Mouse (Mus musculus): ENCODE data around the gene Gm11985. TPM values are rescaled to one million over a fixed set of nuclear protein-coding genes. Genes with fewer than 3 reads are reported as not detected.

Gene Gm11985
- polyA plus RNA-seq (2012; rRNA removed; ENCODE audit: low replicate concordance) = not detected in 2 replicates

GRCm38 (mm10) chr11:7188469-7188868 lies at the start of gene Gm11985:
Gm11985 (minus strand) TSS chr11:7188569.

DNA sequence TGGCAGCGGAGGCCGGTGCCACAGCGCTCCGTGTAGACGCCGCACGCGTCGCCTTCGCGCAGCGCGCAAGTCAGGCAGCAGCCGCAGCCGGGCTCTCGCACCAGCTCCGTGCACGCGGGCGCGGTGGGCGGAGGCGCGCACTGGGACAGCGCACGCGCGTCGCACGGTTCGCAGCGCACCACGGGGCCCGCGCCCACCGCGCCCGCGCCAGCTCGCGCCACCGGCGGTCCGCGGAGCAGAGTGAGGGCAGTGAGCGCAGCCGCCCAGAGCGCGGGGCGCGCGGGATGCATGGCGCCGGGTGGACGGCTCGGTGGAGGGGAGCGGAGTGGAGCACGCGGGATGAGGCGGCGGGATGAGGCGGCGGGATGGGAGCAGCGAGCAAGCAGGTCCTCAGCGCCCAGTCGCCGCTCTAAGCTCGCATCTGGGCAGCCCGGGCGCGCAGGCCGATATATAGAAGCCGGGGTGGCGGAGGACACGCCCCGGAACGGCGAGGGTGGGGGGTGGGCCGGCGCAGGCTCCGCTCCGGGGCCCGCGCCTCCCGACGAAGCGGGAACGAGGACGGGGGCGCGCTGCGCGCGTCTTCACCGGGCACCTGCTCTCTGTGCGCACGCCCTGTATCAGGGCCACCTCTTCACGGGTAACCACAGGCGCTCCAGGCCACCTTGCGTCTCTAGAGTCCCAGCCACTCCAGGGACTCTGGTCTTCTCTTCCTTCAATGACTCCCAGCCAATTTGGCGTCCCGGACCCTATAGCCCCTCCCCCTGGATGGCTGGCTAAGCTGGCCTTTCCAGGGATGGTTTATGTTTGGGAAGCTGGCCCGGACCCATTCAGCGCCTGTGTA lies 25.4 kb upstream of the Gm11985 start, which contains the start of gene Igfbp3:
Gene Igfbp3 (minus strand): TSS at position 423 of the 841 bp plus-strand sequence.

GRCm38 (mm10) chr11:7197491-7197941 lies 9.1 kb upstream of the Gm11985 start, which contains the start of gene Igfbp1:
Igfbp1 (plus strand) TSS chr11:7197782.

Other genes starting within 250 kb of the Gm11985 start
- gene Adcy1, start 125.1 kb downstream of the Gm11985 start, polyA plus RNA-seq (2012; rRNA removed; ENCODE audit: low replicate concordance) = 0.24 and 1.0 TPM in 2 replicates
- gene Igfbp1, start 9.2 kb upstream of the Gm11985 start, polyA plus RNA-seq (2012; rRNA removed; ENCODE audit: low replicate concordance) = 0.06 TPM in 1 of 2 replicates, not detected in the other
- 69.7 and 115 TPM in 2 replicates for gene Igfbp3, start 25.4 kb upstream of the Gm11985 start, polyA plus RNA-seq (2012; rRNA removed; ENCODE audit: low replicate concordance)